Mouse (Mus musculus) stomach, embryonic 16.5 days (tissue): ENCODE results near the gene Gabra3. TPM values are rescaled to one million over a fixed set of nuclear protein-coding genes. Genes with fewer than 3 reads are reported as not detected.
A peak's percentile ranks its signal among the peaks of the same experiment; 100 is the strongest.

ENCODE experiments used
- ATAC-seq: fragments of 200-750 bp; cut with Nextera tagmentation; 2 replicates; pipeline ENCODE4 v1.8.0; 2017; ENCODE audit warnings: moderate number of reproducible peaks, moderate TSS enrichment; ENCODE audit not compliant: insufficient read depth, low FRiP score
- H3K27ac ChIP-seq: fragments of 300-500 bp; sonication (generic); 2 replicates; pipeline ENCODE4 v1.5.1; 2014; ENCODE audit warnings: low read length
- H3K27me3 ChIP-seq: fragments of 300-500 bp; sonication (generic); 2 replicates; pipeline ENCODE4 v1.6.1; 2014; ENCODE audit warnings: low read length, control low read depth, mixed read lengths; ENCODE audit not compliant: control insufficient read depth, insufficient read depth
- H3K36me3 ChIP-seq: fragments of 300-500 bp; sonication (generic); 2 replicates; pipeline ENCODE4 v1.6.1; 2014; ENCODE audit warnings: low read length; ENCODE audit not compliant: control insufficient read depth, insufficient read depth
- H3K4me1 ChIP-seq: fragments of 300-500 bp; sonication (generic); 2 replicates; pipeline ENCODE4 v1.6.1; 2014; ENCODE audit warnings: low read length, control low read depth, mixed read lengths; ENCODE audit not compliant: control insufficient read depth, insufficient read depth
- H3K4me2 ChIP-seq: fragments of 300-500 bp; sonication (generic); 2 replicates; pipeline ENCODE4 v1.6.1; 2014; ENCODE audit warnings: low read depth, low read length, mixed read lengths
- H3K4me3 ChIP-seq: fragments of 300-500 bp; sonication (generic); replicated peaks from 2 replicates; pipeline ENCODE4 v1.5.1; 2014; ENCODE audit warnings: mild to moderate bottlenecking, low read length
- H3K9ac ChIP-seq: fragments of 300-500 bp; sonication (generic); 2 replicates; pipeline ENCODE4 v1.6.1; 2014; ENCODE audit warnings: low read length
- H3K9me3 ChIP-seq: fragments of 300-500 bp; sonication (generic); replicated peaks from 2 replicates; pipeline ENCODE4 v1.6.1; 2016; ENCODE audit warnings: low read length, control low read depth; ENCODE audit not compliant: control insufficient read depth
- WGBS: fragments of 180-500 bp; shearing (Covaris S2); extraction: QIAGEN DNeasy Blood & Tissue Kit; methylation state at CpG from one replicate; pipeline ENCODE4 v1.1.7; 2014; 5-methylcytosine and 5-hydroxymethylcytosine counted together
- polyA plus RNA-seq: library from polyadenylated mRNA; unstranded; fragments of >200 nt; fragmentation: Nextera tagmentation; extraction: Ambion mirVana; gene quantifications from 2 replicates; pipeline ENCODE4 v1.2.1, GENCODE M21; 2015

The Gabra3 gene
- polyA plus RNA-seq = 3.6 and 4.3 TPM in 2 replicates

DNA sequence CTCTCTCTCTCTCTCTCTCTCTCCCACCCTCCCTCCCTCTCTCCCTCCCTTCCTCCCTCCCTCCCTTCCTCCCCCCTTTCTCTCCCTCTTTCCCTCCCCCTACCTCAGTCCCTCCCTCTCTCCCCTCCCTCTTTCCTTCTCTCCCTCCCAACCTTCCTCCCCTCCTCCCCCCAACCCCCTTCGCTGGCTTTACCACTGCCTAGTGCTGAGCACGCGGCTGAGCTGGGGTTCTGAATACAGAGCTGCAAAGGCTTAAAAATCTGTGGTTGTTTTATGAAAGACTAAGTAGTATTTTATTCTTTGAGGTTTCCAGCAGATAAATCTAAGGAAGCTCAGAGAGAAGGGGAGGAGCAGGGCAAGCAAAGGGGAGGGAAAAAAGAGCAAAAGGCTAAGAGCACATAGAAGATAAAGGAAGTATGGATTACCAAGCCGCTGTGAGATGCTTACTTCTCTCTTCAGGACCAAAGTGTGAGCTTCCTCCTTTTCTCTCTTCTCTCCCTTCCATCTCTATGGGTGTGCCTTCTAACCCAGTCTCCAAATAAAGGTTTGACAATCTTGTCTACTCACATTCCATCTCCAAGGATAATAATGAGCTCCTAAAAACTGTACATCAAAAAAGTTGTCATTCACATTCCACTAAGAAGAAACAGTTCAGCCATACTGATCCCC lies at the start of gene Gabra3:
Gabra3 (minus strand) TSS at position 619 of the 669 bp plus-strand sequence.
- no peak for ATAC-seq
- H3K9me3 ChIP-seq = no peaks in the 10 kb centered on the region
- WGBS = 12% methylated on average over 4 of the region's 4 CpGs
- no peak within 1 kb of the TSS; the same call in 1 of the 2 replicates for H3K9ac ChIP-seq
- H3K4me1 ChIP-seq = no peaks in the 10 kb centered on the region
- peak within 1 kb of the TSS; percentile 37 for H3K4me3 ChIP-seq
- no peak within 1 kb of the TSS for H3K27ac ChIP-seq
- H3K4me2 ChIP-seq = peak within 1 kb of the TSS; percentile 51
- no peaks in the 10 kb centered on the region for H3K27me3 ChIP-seq
- H3K36me3 ChIP-seq = no peaks in the 10 kb centered on the region

DNA sequence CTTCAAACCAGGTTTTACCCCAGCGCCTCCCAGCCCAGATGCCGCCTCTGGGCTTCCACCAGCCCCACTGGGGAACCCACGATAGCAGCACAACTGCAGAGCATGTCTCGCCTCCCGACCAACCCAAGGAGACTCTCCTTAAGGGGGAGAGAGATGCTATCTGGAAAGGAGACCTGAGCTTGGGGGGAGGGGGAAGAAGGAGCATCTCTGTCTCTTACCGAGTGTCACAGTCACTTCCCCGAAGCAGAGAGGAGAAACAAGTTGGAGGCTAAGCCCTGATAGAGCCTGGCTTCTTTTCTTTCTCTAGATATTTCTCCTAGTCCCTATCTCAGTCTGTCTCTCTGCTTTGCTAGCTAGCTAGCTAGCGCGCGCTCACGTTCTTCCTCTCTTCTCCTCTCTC lies 859 bp downstream of the Gabra3 start:
- Histone ChIP-seq H3K4me1 (no peaks in the 10 kb centered on the region), H3K4me2 (peak overlapping the region; percentile 51), H3K36me3 (no peaks in the 10 kb centered on the region), H3K9ac (no peak overlapping the region), H3K4me3 (peak overlapping the region; percentile 37), H3K9me3 (no peaks in the 10 kb centered on the region), H3K27ac (no peak overlapping the region), H3K27me3 (no peaks in the 10 kb centered on the region)
- 15% methylated on average over 11 of the region's 11 CpGs for WGBS
- no peak for ATAC-seq

GRCm38 (mm10) chrX:72655381-72655780 lies 1.3 kb downstream of the Gabra3 start:
- Histone ChIP-seq H3K27me3 (no peaks in the 10 kb centered on the region), H3K9me3 (no peaks in the 10 kb centered on the region), H3K9ac (no peak overlapping the region), H3K27ac (no peak overlapping the region), H3K36me3 (no peaks in the 10 kb centered on the region), H3K4me3 (peak overlapping the region; percentile 37), H3K4me2 (peak overlapping the region; percentile 51), H3K4me1 (no peaks in the 10 kb centered on the region)
- no peak for ATAC-seq
- 24% methylated on average over 5 of the region's 5 CpGs for whole genome bisulfite sequencing

DNA sequence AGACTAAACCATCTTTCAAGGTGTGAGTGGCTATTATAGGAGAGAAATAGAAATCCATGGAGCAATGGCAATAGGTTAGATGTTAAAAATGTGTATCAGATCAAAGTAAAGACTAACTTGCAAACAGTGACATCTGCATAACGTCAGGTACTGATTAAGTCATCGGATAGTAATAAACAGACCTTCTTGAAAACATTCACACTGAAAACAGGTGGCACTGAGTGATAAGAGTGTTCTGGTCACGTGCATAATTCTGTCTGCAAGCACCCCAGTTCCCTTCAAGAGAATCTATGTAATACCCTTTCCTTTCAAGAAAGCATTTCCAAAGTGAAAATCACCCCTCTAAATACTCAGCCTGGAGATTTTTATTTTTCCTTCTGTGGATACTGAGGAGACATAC lies 6.0 kb downstream of the Gabra3 start:
- WGBS = 45% methylated on average over 3 of the region's 3 CpGs
- no peaks in the 10 kb centered on the region for H3K4me1 ChIP-seq
- no peak overlapping the region for H3K4me2 ChIP-seq
- H3K27me3 ChIP-seq = no peaks in the 10 kb centered on the region
- H3K4me3 ChIP-seq = no peak overlapping the region
- no peak for ATAC-seq
- no peaks in the 10 kb centered on the region for H3K9me3 ChIP-seq
- H3K27ac ChIP-seq = no peak overlapping the region
- no peaks in the 10 kb centered on the region for H3K36me3 ChIP-seq
- H3K9ac ChIP-seq = no peak overlapping the region

DNA sequence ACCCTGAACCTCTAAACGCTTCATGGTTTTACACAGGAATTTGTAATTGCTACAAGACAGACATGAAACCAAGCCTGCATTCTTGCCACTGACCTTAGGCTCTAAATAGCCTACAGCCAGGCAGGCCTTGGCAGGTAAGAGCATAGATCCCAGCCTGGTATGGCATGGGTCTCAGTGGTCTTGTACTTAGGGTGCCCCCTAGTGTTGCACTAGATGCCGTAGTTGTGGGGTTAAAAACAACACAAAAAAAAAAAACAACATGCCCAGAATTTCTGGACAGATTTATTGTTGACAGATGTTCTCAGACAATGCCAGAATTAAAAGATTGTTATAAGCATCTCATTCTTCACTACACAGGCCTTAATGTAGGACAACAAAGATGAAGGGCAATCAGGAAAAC lies 12.0 kb downstream of the Gabra3 start:
- Histone ChIP-seq H3K36me3 (no peaks in the 10 kb centered on the region), H3K9me3 (no peaks in the 10 kb centered on the region), H3K4me2 (no peak overlapping the region), H3K4me1 (no peaks in the 10 kb centered on the region), H3K27me3 (no peaks in the 10 kb centered on the region), H3K9ac (no peak overlapping the region), H3K27ac (no peak overlapping the region), H3K4me3 (no peak overlapping the region)
- no peak for ATAC-seq
- 44% methylated on average over 2 of the region's 2 CpGs for WGBS

- Histone ChIP-seq H3K27ac (no peak overlapping the region), H3K9ac (no peak overlapping the region), H3K9me3 (no peaks in the 10 kb centered on the region), H3K4me3 (no peak overlapping the region), H3K36me3 (no peaks in the 10 kb centered on the region), H3K4me2 (no peak overlapping the region), H3K4me1 (no peaks in the 10 kb centered on the region), H3K27me3 (no peaks in the 10 kb centered on the region)
- no peak for ATAC-seq
- 69% methylated on average over 5 of the region's 5 CpGs for WGBS
Measured at GRCm38 (mm10) chrX:72497284-72497683, 159.4 kb downstream of the Gabra3 start.

GRCm38 (mm10) chrX:72489806-72490205 lies 166.8 kb downstream of the Gabra3 start:
- 84% methylated on average over 2 of the region's 2 CpGs for WGBS
- H3K36me3 ChIP-seq = no peaks in the 10 kb centered on the region

GRCm38 (mm10) chrX:72386758-72387157 lies 269.9 kb downstream of the Gabra3 start, which contains the start of gene Magea10:
Gene Magea10, minus strand, starts transcription at chrX:72386858.
- Histone ChIP-seq H3K4me2 (no peak within 1 kb of the TSS), H3K4me1 (no peaks in the 10 kb centered on the region), H3K36me3 (no peaks in the 10 kb centered on the region), H3K4me3 (no peak within 1 kb of the TSS), H3K27ac (no peak within 1 kb of the TSS), H3K9me3 (no peaks in the 10 kb centered on the region), H3K9ac (no peak within 1 kb of the TSS), H3K27me3 (no peaks in the 10 kb centered on the region)
- WGBS = 91% methylated on average over 6 of the region's 6 CpGs
- no peak for ATAC-seq

More at GRCm38 (mm10) chrX:72489806-72490205, 166.8 kb downstream of the Gabra3 start:
- no peak overlapping the region for H3K4me2 ChIP-seq
- H3K9ac ChIP-seq = no peak overlapping the region
- H3K9me3 ChIP-seq = no peaks in the 10 kb centered on the region
- H3K4me3 ChIP-seq = no peak overlapping the region
- H3K4me1 ChIP-seq = no peaks in the 10 kb centered on the region
- ATAC-seq = no peak
- no peak overlapping the region for H3K27ac ChIP-seq
- H3K27me3 ChIP-seq = no peaks in the 10 kb centered on the region
